28 mouse cellular contexts compared by ENCODE assay signal in genomic region chr10:77995639-77996038, GRCm38 (mm10). TPM values are rescaled to one million over a fixed set of nuclear protein-coding genes. Genes with fewer than 3 reads are reported as not detected.
DNase-seq lines count a peak whose midpoint lies in the region; TF ChIP-seq lines count a peak whose summit lies in the region.
"Had no signal": no experiment of that assay in that cellular context is flagged by ENCODE, and none has a peak within 500 bp of the region (broad histone marks: within the 10 kb centered on the region; RNA-seq: fewer than 3 reads in every experiment).

No protein-coding gene starts in this region.

- no peaks in the 10 kb centered on the region for H3K9me3 ChIP-seq in heart, embryonic 10.5 days
- H3K9me3 ChIP-seq: embryonic facial prominence, embryonic 13.5 days; embryonic facial prominence, embryonic 15.5 days; forebrain, embryonic 10.5 days; forebrain, embryonic 12.5 days had no signal

- no peak overlapping the region for H3K27ac ChIP-seq in heart, adult 2 months
- H3K27ac ChIP-seq in heart, embryonic 10.5 days, result no peak overlapping the region
- H3K27ac ChIP-seq: embryonic facial prominence, embryonic 13.5 days; embryonic facial prominence, embryonic 15.5 days; forebrain, embryonic 10.5 days; forebrain, embryonic 12.5 days had no signal

- peak; percentile 89 for TF ChIP-seq EP300 in heart, adult 2 months (IDR thresholded peaks at IDR 0.05; ENCODE audit: insufficient read depth, low read depth, low read length)

- TF ChIP-seq CTCF in heart, adult 2 months (IDR thresholded peaks at IDR 0.05), result no peak

- no peaks in the 10 kb centered on the region for H3K4me1 ChIP-seq in heart, adult 2 months (ENCODE audit: control insufficient read depth, insufficient read depth, low read length)
- no peaks in the 10 kb centered on the region for H3K4me1 ChIP-seq in heart, embryonic 10.5 days
- H3K4me1 ChIP-seq: embryonic facial prominence, embryonic 13.5 days; embryonic facial prominence, embryonic 15.5 days; forebrain, embryonic 10.5 days; forebrain, embryonic 12.5 days had no signal

- 61% methylated on average over 3 of the region's 3 CpGs for WGBS in heart, adult 2 months
- 84% methylated on average over 3 of the region's 3 CpGs for WGBS in heart, embryonic 10.5 days

- intact Hi-C loops in heart, adult 2 months (cut with DNase I), result no loop called here
- intact Hi-C loops in heart, postnatal 25 days (cut with DNase I), result no loop called here
- intact Hi-C loops in left cerebral cortex, postnatal 25 days (cut with DNase I), result no loop called here

- H3K79me2 ChIP-seq in heart, adult 2 months (replicated peaks; ENCODE audit: control insufficient read depth, insufficient read depth, low read length), result no peaks in the 10 kb centered on the region

- no peaks in the 10 kb centered on the region for H3K36me3 ChIP-seq in heart, adult 2 months (ENCODE audit: control insufficient read depth, insufficient read depth, low read length)
- H3K36me3 ChIP-seq in heart, embryonic 10.5 days, result peaks cover 98% of the 10 kb centered on the region

- no peak for TF ChIP-seq POLR2A in heart, adult 2 months (IDR thresholded peaks at IDR 0.05; ENCODE audit: insufficient read depth, low read depth, low read length)

- no peaks in the 10 kb centered on the region for H3K27me3 ChIP-seq in heart, adult 2 months (ENCODE audit: control insufficient read depth, insufficient read depth, low read length)
- H3K27me3 ChIP-seq in heart, embryonic 10.5 days (ENCODE audit: insufficient read depth, poor library complexity, severe bottlenecking), result no peaks in the 10 kb centered on the region
- H3K27me3 ChIP-seq: embryonic facial prominence, embryonic 13.5 days; embryonic facial prominence, embryonic 15.5 days; forebrain, embryonic 12.5 days had no signal

- H3K9ac ChIP-seq in heart, adult 2 months (ENCODE audit: low read depth, low read length), result no peak overlapping the region
- H3K9ac ChIP-seq: embryonic facial prominence, embryonic 13.5 days; embryonic facial prominence, embryonic 15.5 days; forebrain, embryonic 12.5 days had no signal

- no peak overlapping the region for H3K4me3 ChIP-seq in heart, adult 2 months
- H3K4me3 ChIP-seq in heart, embryonic 10.5 days, result no peak overlapping the region
- H3K4me3 ChIP-seq: embryonic facial prominence, embryonic 13.5 days; embryonic facial prominence, embryonic 15.5 days; erythroblast, embryonic 14.5 days; forebrain, embryonic 10.5 days; forebrain, embryonic 12.5 days had no signal

- DNase-seq in heart, adult 2 months, result peak in 1 of 2 experiments; percentile 46
- no peak for DNase-seq in heart, postnatal 25 days (ENCODE audit: low spot score)
- DNase-seq in heart, adult 9 months (ENCODE audit: low spot score in 2 of 2), result peak; percentile 40 to 50
- no peak for DNase-seq in heart, embryonic 10.5 days (ENCODE audit: low spot score)
- DNase-seq in left cerebral cortex, postnatal 25 days (ENCODE audit: low spot score in 2 of 2), result no peak
- DNase-seq: adrenal gland, adult 2 months; adrenal gland, postnatal 10 days; adrenal gland, postnatal 25 days; cerebellum, adult 11 months; cerebellum, adult 18-20 months; cerebellum, adult 8-10 months; cerebellum, adult 9-11 months; cerebellum, postnatal 14 days; cerebellum, postnatal 36 days; embryo, embryonic 11 days had no signal

RNA-seq across cellular contexts. Expression of gene Pfkl, which starts 14.2 kb away (rescaled TPM):
- 100 to 1,000 TPM; 109 to 115 TPM for total RNA-seq in heart, adult 2 months (2021)
- polyA plus RNA-seq in heart, adult 2 months (2012; rRNA removed), result 101 and 156 TPM in 2 replicates
- total RNA-seq in heart, postnatal 25 days (2021), result 100 to 1,000 TPM; 106 to 115 TPM
- 264 and 274 TPM in 2 replicates for polyA plus RNA-seq in heart, embryonic 10.5 days (2016; fragmentation: Nextera tagmentation; extraction: Ambion mirVana)
- 100 to 1,000 TPM; 145 to 149 TPM for total RNA-seq in left cerebral cortex, postnatal 25 days (2021)

RNA-seq across cellular contexts. Expression of gene 1810043G02Rik, which starts 17.3 kb away (rescaled TPM):
- 10 to 100 TPM in 1 of 2 experiments, 1 to 10 TPM in 1; 8.9 to 10.7 TPM for total RNA-seq in heart, adult 2 months (2021)
- 21.7 and 24.9 TPM in 2 replicates for polyA plus RNA-seq in heart, adult 2 months (2012; rRNA removed)
- total RNA-seq in heart, postnatal 25 days (2021), result 10 to 100 TPM in 1 of 2 experiments, 1 to 10 TPM in 1; 9.7 to 11.1 TPM
- 16.9 and 23.1 TPM in 2 replicates for polyA plus RNA-seq in heart, embryonic 10.5 days (2016; fragmentation: Nextera tagmentation; extraction: Ambion mirVana)
- 10 to 100 TPM; 30.3 to 34.7 TPM for total RNA-seq in left cerebral cortex, postnatal 25 days (2021)

RNA-seq across cellular contexts. Expression of gene Trpm2, which starts 25.3 kb away (rescaled TPM):
- under 1 TPM; 0.75 to 0.78 TPM for total RNA-seq in heart, adult 2 months (2021)
- polyA plus RNA-seq in heart, adult 2 months (2012; rRNA removed), result 0.53 and 0.55 TPM in 2 replicates
- under 1 TPM; 0.55 to 0.56 TPM for total RNA-seq in heart, postnatal 25 days (2021)
- polyA plus RNA-seq in heart, embryonic 10.5 days (2016; fragmentation: Nextera tagmentation; extraction: Ambion mirVana), result 0.43 TPM in 2 replicates
- total RNA-seq in left cerebral cortex, postnatal 25 days (2021), result 10 to 100 TPM; 32.3 to 44.9 TPM

RNA-seq across cellular contexts. Expression of gene Dnmt3l, which starts 46.1 kb away (rescaled TPM):
- total RNA-seq in heart, adult 2 months (2021), result under 1 TPM in 1 of 2 experiments, not detected in 1; 0.21 TPM
- polyA plus RNA-seq in heart, adult 2 months (2012; rRNA removed), result 0.10 and 0.79 TPM in 2 replicates
- under 1 TPM in 1 of 2 experiments, not detected in 1; 0.22 TPM for total RNA-seq in heart, postnatal 25 days (2021)
- not detected in 2 replicates for polyA plus RNA-seq in heart, embryonic 10.5 days (2016; fragmentation: Nextera tagmentation; extraction: Ambion mirVana)
- total RNA-seq in left cerebral cortex, postnatal 25 days (2021), result not detected
- total RNA-seq: MEL had no signal
- polyA plus RNA-seq: brain, embryonic 14.5 days; C2C12; embryonic facial prominence, embryonic 11.5 days; erythroblast, embryonic 14.5 days; forebrain, embryonic 10.5 days; forebrain, embryonic 12.5 days; forebrain, embryonic 14.5 days; forebrain, embryonic 16.5 days had no signal

RNA-seq across cellular contexts. Expression of gene Aire, which starts 47.8 kb away (rescaled TPM):
- not detected for total RNA-seq in heart, adult 2 months (2021)
- 0.10 TPM in 1 of 2 replicates, not detected in the other for polyA plus RNA-seq in heart, adult 2 months (2012; rRNA removed)
- total RNA-seq in heart, postnatal 25 days (2021), result not detected
- 0.18 and 0.45 TPM in 2 replicates for polyA plus RNA-seq in heart, embryonic 10.5 days (2016; fragmentation: Nextera tagmentation; extraction: Ambion mirVana)
- total RNA-seq in left cerebral cortex, postnatal 25 days (2021), result not detected
- total RNA-seq: adrenal gland, adult 2 months; adrenal gland, postnatal 25 days; adrenal gland, postnatal 4 days; common myeloid progenitor, adult 5-6 weeks; MEL had no signal
- polyA plus RNA-seq: C2C12; erythroblast, embryonic 14.5 days had no signal

Comparison
In these comparisons a context has a peak if more than half of its experiments do, and no peak if none do; other contexts are left out.
1. DNase-seq: peak in heart, adult 9 months (2 of 2); none in heart, postnatal 25 days (single experiment), heart, embryonic 10.5 days (single experiment) and left cerebral cortex, postnatal 25 days (0 of 2).
2. RNA of gene Trpm2, which starts 25.3 kb away (total RNA-seq): 32.3 to 44.9 TPM in left cerebral cortex, postnatal 25 days; 0.75 to 0.78 TPM in heart, adult 2 months and 0.55 to 0.56 TPM in heart, postnatal 25 days; every median in the first group is over 10 times any median in the second.